In the genomic region with DNA sequence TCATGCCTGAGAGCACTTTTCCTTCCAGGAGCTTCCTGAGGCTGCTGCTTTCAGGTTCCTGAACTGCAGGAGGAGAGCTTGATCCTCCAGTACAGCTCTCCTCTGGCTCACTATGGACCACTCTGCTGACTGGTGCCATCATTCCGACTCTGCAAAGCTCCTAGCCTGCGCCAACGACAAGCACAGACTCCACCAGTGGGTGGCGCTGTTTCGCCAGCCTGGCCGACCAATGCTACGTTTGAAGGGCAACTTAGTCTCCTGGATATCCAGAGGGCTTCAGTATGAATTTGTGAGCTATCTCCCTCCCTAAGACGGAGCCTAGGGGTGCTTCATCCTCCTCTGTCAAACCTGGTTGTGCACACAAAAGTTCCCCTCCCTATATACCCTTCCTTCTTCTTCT, we compare ENCODE assay signal across 8 mouse cellular contexts. TPM values are rescaled to one million over a fixed set of nuclear protein-coding genes. Genes with fewer than 3 reads are reported as not detected.
A peak's percentile ranks its signal among the peaks of the same experiment; 100 is the strongest.
DNase-seq lines count a peak whose midpoint lies in the region; ATAC-seq lines count a peak whose summit lies in the region.

No protein-coding gene starts in this region.

- H3K36me3 ChIP-seq in forebrain, embryonic 10.5 days (replicated peaks) = peaks cover 10% of the 10 kb centered on the region; the same call in 1 of the 2 replicates
- H3K36me3 ChIP-seq in forebrain, embryonic 13.5 days (ENCODE audit: poor library complexity, severe bottlenecking) = no peaks in the 10 kb centered on the region

- H3K4me3 ChIP-seq in forebrain, embryonic 10.5 days = no peak overlapping the region
- no peak overlapping the region for H3K4me3 ChIP-seq in forebrain, embryonic 13.5 days

- WGBS in forebrain, embryonic 10.5 days = 10% methylated on average over 8 of the region's 8 CpGs
- WGBS in forebrain, embryonic 13.5 days = 7% methylated on average over 8 of the region's 8 CpGs

- no peak overlapping the region for H3K27ac ChIP-seq in forebrain, embryonic 10.5 days
- H3K27ac ChIP-seq in forebrain, embryonic 13.5 days = no peak overlapping the region

- peaks cover 13% of the 10 kb centered on the region for H3K4me1 ChIP-seq in forebrain, embryonic 10.5 days
- no peaks in the 10 kb centered on the region for H3K4me1 ChIP-seq in forebrain, embryonic 13.5 days

- H3K9me3 ChIP-seq in forebrain, embryonic 10.5 days = no peaks in the 10 kb centered on the region
- H3K9me3 ChIP-seq in forebrain, embryonic 13.5 days (replicated peaks) = no peaks in the 10 kb centered on the region

- no peak for ATAC-seq in forebrain, embryonic 13.5 days
- peak; percentile 57; the same call in 1 of the 2 replicates for ATAC-seq in frontal cortex, adult (ENCODE audit: low TSS enrichment)
- ATAC-seq in megakaryocyte-erythroid progenitor cell, adult 5-6 weeks (replicated peaks; ENCODE audit: low FRiP score, low TSS enrichment, poor library complexity, severe bottlenecking) = peak; percentile 53; the same call in 1 of the 2 replicates

- H3K4me2 ChIP-seq in forebrain, embryonic 13.5 days = no peak overlapping the region

- no peak overlapping the region for H3K9ac ChIP-seq in forebrain, embryonic 13.5 days

- no peaks in the 10 kb centered on the region for H3K27me3 ChIP-seq in forebrain, embryonic 10.5 days (ENCODE audit: poor library complexity, severe bottlenecking)
- H3K27me3 ChIP-seq in forebrain, embryonic 13.5 days = no peaks in the 10 kb centered on the region

- peak; percentile 64 for DNase-seq in forebrain, embryonic 10.5 days (ENCODE audit: extremely low spot score, low spot score)
- DNase-seq in 416B (ENCODE audit: low read depth) = peak; percentile 65
- peak; percentile 45 for DNase-seq in adrenal gland, adult 2 months
- peak; percentile 64 for DNase-seq in kidney, postnatal 14 days
- peak; percentile 87 for DNase-seq in testis, postnatal 10 days (ENCODE audit: low spot score)

RNA-seq across cellular contexts. Expression of a gene that starts 43.0 kb away (rescaled TPM):
- 48.6 and 48.9 TPM in 2 replicates for polyA plus RNA-seq in forebrain, embryonic 10.5 days (2016; fragmentation: Nextera tagmentation; extraction: Ambion mirVana)
- polyA plus RNA-seq in forebrain, embryonic 13.5 days (2015; fragmentation: Nextera tagmentation; extraction: Ambion mirVana) = 10.7 and 10.9 TPM in 2 replicates
- total RNA-seq in adrenal gland, adult 2 months (2021) = not detected
- 0.20 and 0.26 TPM in 2 replicates for polyA plus RNA-seq in adrenal gland, adult 2 months (2012; rRNA removed)
- total RNA-seq in megakaryocyte-erythroid progenitor cell, adult 5-6 weeks (2014; fragmentation: Nextera tagmentation) = not detected in 2 replicates
- not detected in 2 replicates for total RNA-seq in megakaryocyte-erythroid progenitor cell, adult 5-6 weeks (2017)
